In genomic region chr12:110421361-110421760, GRCm38 (mm10) we compare ENCODE assay signal across 30 mouse cellular contexts.
"Had no signal": no experiment of that assay in that cellular context is flagged by ENCODE, and none has a peak within 500 bp of the region (broad histone marks: within the 10 kb centered on the region; RNA-seq: fewer than 3 reads in every experiment).

No protein-coding gene starts in this region.

- H3K27me3 ChIP-seq: limb, embryonic 15.5 days; liver, embryonic 13.5 days; liver, embryonic 15.5 days; lung, embryonic 15.5 days; midbrain, embryonic 13.5 days; neural tube, embryonic 12.5 days had no signal

- H3K4me1 ChIP-seq: limb, embryonic 12.5 days; limb, embryonic 13.5 days; midbrain, embryonic 12.5 days; midbrain, embryonic 13.5 days; neural tube, embryonic 12.5 days had no signal

- ATAC-seq: liver, embryonic 12.5 days; liver, postnatal 0 days; lung, postnatal 0 days; midbrain, embryonic 13.5 days; midbrain, embryonic 16.5 days had no signal

- H3K27ac ChIP-seq: limb, embryonic 10.5 days; limb, embryonic 12.5 days; limb, embryonic 13.5 days; limb, embryonic 15.5 days; liver, embryonic 12.5 days; liver, embryonic 13.5 days; liver, embryonic 14.5 days; liver, embryonic 15.5 days; lung, embryonic 15.5 days; macrophage; midbrain, embryonic 10.5 days; midbrain, embryonic 12.5 days; midbrain, embryonic 13.5 days; neural tube, embryonic 12.5 days had no signal

- H3K4me3 ChIP-seq: limb, embryonic 10.5 days; limb, embryonic 12.5 days; limb, embryonic 13.5 days; limb, embryonic 15.5 days; liver, embryonic 12.5 days; liver, embryonic 13.5 days; liver, embryonic 15.5 days; lung, embryonic 15.5 days; megakaryocyte, embryonic 14.5 days; midbrain, embryonic 10.5 days; midbrain, embryonic 12.5 days; midbrain, embryonic 13.5 days; myocyte; neural tube, embryonic 12.5 days had no signal

- H3K9ac ChIP-seq: limb, embryonic 12.5 days; limb, embryonic 13.5 days; limb, embryonic 15.5 days; liver, embryonic 12.5 days; liver, embryonic 13.5 days; liver, embryonic 14.5 days; liver, embryonic 15.5 days; liver, postnatal 0 days; lung, embryonic 14.5 days; lung, embryonic 15.5 days; midbrain, embryonic 12.5 days; midbrain, embryonic 13.5 days; neural tube, embryonic 12.5 days had no signal

- DNase-seq: left cerebral cortex, postnatal 4 days; liver; liver, embryonic 13.5 days; liver, postnatal 0 days; lung, adult 18-20 months; lung, adult 2 months; lung, embryonic 14.5 days; lung, postnatal 10 days; lung, postnatal 14 days; lung, postnatal 36 days; lung, postnatal 4 days; midbrain, embryonic 14.5 days had no signal

- H3K4me2 ChIP-seq: limb, embryonic 12.5 days; limb, embryonic 13.5 days; limb, embryonic 15.5 days; liver, embryonic 11.5 days; liver, embryonic 12.5 days; liver, embryonic 13.5 days; liver, embryonic 15.5 days; lung, embryonic 14.5 days; lung, embryonic 15.5 days; midbrain, embryonic 12.5 days; midbrain, embryonic 13.5 days; neural tube, embryonic 12.5 days had no signal

- H3K36me3 ChIP-seq: limb, embryonic 10.5 days; limb, embryonic 12.5 days; limb, embryonic 13.5 days; limb, embryonic 15.5 days; liver, embryonic 12.5 days; liver, embryonic 13.5 days; liver, embryonic 15.5 days; lung, embryonic 15.5 days; midbrain, embryonic 10.5 days; midbrain, embryonic 12.5 days; midbrain, embryonic 13.5 days; neural tube, embryonic 12.5 days had no signal

- H3K9me3 ChIP-seq: limb, embryonic 10.5 days; limb, embryonic 12.5 days; limb, embryonic 13.5 days; limb, embryonic 15.5 days; liver, embryonic 12.5 days; liver, embryonic 13.5 days; liver, embryonic 15.5 days; lung, embryonic 15.5 days; midbrain, embryonic 10.5 days; midbrain, embryonic 12.5 days; midbrain, embryonic 13.5 days; neural tube, embryonic 12.5 days had no signal
